Comparison of ENCODE assay signal across 17 mouse cellular contexts in the genomic region with DNA sequence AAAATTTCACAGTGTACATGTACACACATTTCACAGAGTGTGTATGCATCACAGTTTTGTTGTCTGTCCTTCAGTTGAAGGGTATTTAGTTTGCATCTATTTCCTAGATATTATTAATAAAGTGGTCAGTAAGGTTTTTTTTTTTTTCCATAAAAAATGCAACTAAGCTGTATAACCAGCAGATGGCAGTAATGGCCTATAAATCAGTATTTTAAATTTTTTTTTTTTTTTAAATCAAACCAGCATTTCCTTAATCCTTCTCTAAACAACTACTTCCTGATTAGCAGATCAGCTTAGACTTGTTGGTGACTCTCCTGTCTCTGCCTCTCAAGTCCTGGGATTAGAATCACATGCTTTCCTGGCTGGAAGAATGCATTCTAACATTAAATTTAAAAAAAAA. TPM values are rescaled to one million over a fixed set of nuclear protein-coding genes. Genes with fewer than 3 reads are reported as not detected.
A peak's percentile ranks its signal among the peaks of the same experiment; 100 is the strongest.
DNase-seq lines count a peak whose midpoint lies in the region; ATAC-seq and TF ChIP-seq lines count a peak whose summit lies in the region.
"Had no signal": no experiment of that assay in that cellular context is flagged by ENCODE, and none has a peak within 500 bp of the region (broad histone marks: within the 10 kb centered on the region; RNA-seq: fewer than 3 reads in every experiment).

No protein-coding gene starts in this region.

- H3K9me3 ChIP-seq in heart, postnatal 0 days (replicated peaks; ENCODE audit: control insufficient read depth, low read length), result 0 out of 2 replicates have a peak, but pooled peaks cover 3% of the 10 kb centered on the region
- H3K9me3 ChIP-seq in heart, embryonic 12.5 days (replicated peaks), result peaks cover 5% of the 10 kb centered on the region; the same call in 1 of the 2 replicates
- H3K9me3 ChIP-seq in lung, postnatal 0 days (ENCODE audit: low read length), result no peaks in the 10 kb centered on the region
- no peaks in the 10 kb centered on the region for H3K9me3 ChIP-seq in stomach, postnatal 0 days (ENCODE audit: control insufficient read depth, low read length)
- H3K9me3 ChIP-seq: embryonic facial prominence, embryonic 12.5 days; G1E had no signal

- intact Hi-C loops in heart, postnatal 36 days (cut with DNase I), result loop anchor here (2.0 to 10.0 kb wide), 2 partner anchors 234 to 404 kb away; no protein-coding TSS in a partner anchor

- H3K4me1 ChIP-seq in heart, postnatal 0 days (ENCODE audit: control insufficient read depth, insufficient read depth), result 0 out of 2 replicates have a peak, but pooled peaks cover 4% of the 10 kb centered on the region
- peaks cover 4% of the 10 kb centered on the region; the same call in 1 of the 2 replicates for H3K4me1 ChIP-seq in heart, embryonic 12.5 days (replicated peaks)
- H3K4me1 ChIP-seq in lung, postnatal 0 days (ENCODE audit: insufficient read depth, low read depth, low read length), result 0 out of 2 replicates have a peak, but pooled peaks cover under 1% of the 10 kb centered on the region
- no peaks in the 10 kb centered on the region for H3K4me1 ChIP-seq in lung, adult 2 months (ENCODE audit: control insufficient read depth, insufficient read depth, low read length)
- no peaks in the 10 kb centered on the region for H3K4me1 ChIP-seq in stomach, postnatal 0 days (replicated peaks; ENCODE audit: control insufficient read depth, insufficient read depth)
- H3K4me1 ChIP-seq: embryonic facial prominence, embryonic 12.5 days had no signal

- no peaks in the 10 kb centered on the region for H3K27me3 ChIP-seq in heart, postnatal 0 days (ENCODE audit: control insufficient read depth, insufficient read depth, low read length)
- no peaks in the 10 kb centered on the region for H3K27me3 ChIP-seq in heart, embryonic 12.5 days (replicated peaks)
- H3K27me3 ChIP-seq in lung, postnatal 0 days (replicated peaks; ENCODE audit: insufficient read depth, low read length), result no peaks in the 10 kb centered on the region
- H3K27me3 ChIP-seq in stomach, postnatal 0 days (ENCODE audit: control insufficient read depth, insufficient read depth, low read length), result no peaks in the 10 kb centered on the region

- peak; percentile 51 for DNase-seq in heart, postnatal 0 days (ENCODE audit: low spot score)
- peak; percentile 80 for DNase-seq in lung, postnatal 0 days (ENCODE audit: low spot score)
- no peak for DNase-seq in lung, adult 2 months
- peak; percentile 18 for DNase-seq in adipocyte (ENCODE audit: low spot score)
- no peak for DNase-seq in stomach, postnatal 0 days (ENCODE audit: low spot score)
- no peak for DNase-seq in heart, postnatal 36 days
- DNase-seq: heart, postnatal 10 days; kidney, adult 11 months; lung, postnatal 4 days; thymus, postnatal 4 days had no signal

- H3K9ac ChIP-seq in heart, postnatal 0 days (replicated peaks; ENCODE audit: low read depth, low read length), result no peak overlapping the region
- no peak overlapping the region for H3K9ac ChIP-seq in heart, embryonic 12.5 days
- H3K9ac ChIP-seq in lung, postnatal 0 days (replicated peaks; ENCODE audit: low read depth), result no peak overlapping the region
- no peak overlapping the region for H3K9ac ChIP-seq in stomach, postnatal 0 days (ENCODE audit: low read length)
- H3K9ac ChIP-seq: embryonic facial prominence, embryonic 12.5 days; limb, embryonic 12.5 days had no signal

- no peaks in the 10 kb centered on the region for H3K36me3 ChIP-seq in heart, postnatal 0 days (replicated peaks; ENCODE audit: control insufficient read depth, insufficient read depth, low read length)
- no peaks in the 10 kb centered on the region for H3K36me3 ChIP-seq in heart, embryonic 12.5 days
- H3K36me3 ChIP-seq in lung, postnatal 0 days (ENCODE audit: insufficient read depth, low read length), result no peaks in the 10 kb centered on the region
- no peaks in the 10 kb centered on the region for H3K36me3 ChIP-seq in stomach, postnatal 0 days (ENCODE audit: control insufficient read depth, insufficient read depth, low read length)
- H3K36me3 ChIP-seq: embryonic facial prominence, embryonic 12.5 days; G1E; limb, embryonic 12.5 days had no signal

- TF ChIP-seq EP300 in heart, postnatal 0 days (IDR thresholded peaks at IDR 0.05; ENCODE audit: low read depth), result no peak
- TF ChIP-seq EP300 in lung, postnatal 0 days (IDR thresholded peaks at IDR 0.05), result no peak
- TF ChIP-seq EP300 in stomach, postnatal 0 days (optimal IDR thresholded peaks at IDR 0.05), result no peak

- peak; percentile 26 for TF ChIP-seq CTCF in heart, postnatal 0 days (IDR thresholded peaks at IDR 0.05; ENCODE audit: low read depth)
- peak; percentile 43; the same call in 1 of the 2 replicates for TF ChIP-seq CTCF in lung, postnatal 0 days (IDR thresholded peaks at IDR 0.05)
- no peak for TF ChIP-seq CTCF in lung, adult 2 months (IDR thresholded peaks at IDR 0.05; ENCODE audit: insufficient read depth, low read length)
- TF ChIP-seq CTCF in stomach, postnatal 0 days (IDR thresholded peaks at IDR 0.05; ENCODE audit: low read depth), result peak; percentile 63

- no peak for ATAC-seq in heart, postnatal 0 days (ENCODE audit: insufficient read depth, low read depth)
- ATAC-seq in heart, embryonic 12.5 days (ENCODE audit: insufficient number of reproducible peaks, low FRiP score), result no peak
- ATAC-seq in lung, postnatal 0 days, result no peak
- no peak for ATAC-seq in stomach, postnatal 0 days (ENCODE audit: low FRiP score, low TSS enrichment)

- TF ChIP-seq POLR2A in lung, adult 2 months (IDR thresholded peaks at IDR 0.05; ENCODE audit: borderline replicate concordance, extremely low read depth, low read depth, low read length), result no peak

- no peak overlapping the region for H3K4me2 ChIP-seq in heart, postnatal 0 days (ENCODE audit: low read depth, low read length)
- no peak overlapping the region for H3K4me2 ChIP-seq in heart, embryonic 12.5 days
- no peak overlapping the region for H3K4me2 ChIP-seq in lung, postnatal 0 days (replicated peaks; ENCODE audit: low read depth, low read length)
- H3K4me2 ChIP-seq in stomach, postnatal 0 days (replicated peaks; ENCODE audit: low read depth), result no peak overlapping the region
- H3K4me2 ChIP-seq: embryonic facial prominence, embryonic 12.5 days; limb, embryonic 12.5 days had no signal

- no peak overlapping the region for H3K27ac ChIP-seq in heart, postnatal 0 days (ENCODE audit: low read depth)
- no peak overlapping the region for H3K27ac ChIP-seq in heart, embryonic 12.5 days (ENCODE audit: poor library complexity, severe bottlenecking)
- H3K27ac ChIP-seq in lung, postnatal 0 days (ENCODE audit: low read length), result no peak overlapping the region
- H3K27ac ChIP-seq in stomach, postnatal 0 days (replicated peaks), result no peak overlapping the region
- H3K27ac ChIP-seq: embryonic facial prominence, embryonic 12.5 days; limb, embryonic 12.5 days had no signal

- H3K4me3 ChIP-seq in heart, postnatal 0 days (ENCODE audit: low read depth, low read length), result no peak overlapping the region
- H3K4me3 ChIP-seq in heart, embryonic 12.5 days, result no peak overlapping the region
- H3K4me3 ChIP-seq in lung, postnatal 0 days (ENCODE audit: low read depth, low read length), result no peak overlapping the region
- H3K4me3 ChIP-seq in lung, adult 2 months (replicated peaks; ENCODE audit: extremely low read depth, low read depth, low read length), result no peak overlapping the region
- H3K4me3 ChIP-seq in stomach, postnatal 0 days (ENCODE audit: low read depth, low read length), result no peak overlapping the region
- H3K4me3 ChIP-seq: embryonic facial prominence, embryonic 12.5 days; limb, embryonic 12.5 days had no signal

RNA-seq across cellular contexts. Expression of a gene that starts 5.2 kb away (rescaled TPM):
- total RNA-seq in heart, postnatal 0 days (2014; rRNA removed; ENCODE audit: low replicate concordance), result not detected in 2 replicates
- polyA plus RNA-seq in heart, postnatal 0 days (2015; fragmentation: Nextera tagmentation; extraction: Ambion mirVana), result 0.11 TPM in 1 of 2 replicates, not detected in the other
- polyA plus RNA-seq in heart, embryonic 12.5 days (2016; fragmentation: Nextera tagmentation; extraction: Ambion mirVana), result 0.30 and 0.41 TPM in 2 replicates
- polyA plus RNA-seq in lung, postnatal 0 days (2015; fragmentation: Nextera tagmentation; extraction: Ambion mirVana), result 0.54 and 0.56 TPM in 2 replicates
- 0.08 and 0.09 TPM in 2 replicates for polyA plus RNA-seq in lung, adult 2 months (2012; rRNA removed)
- 0.04 TPM in 1 of 2 replicates, not detected in the other for polyA plus RNA-seq in stomach, postnatal 0 days (2015; fragmentation: Nextera tagmentation; extraction: Ambion mirVana)
- under 1 TPM in 1 of 2 experiments, not detected in 1; 0.08 TPM for total RNA-seq in heart, postnatal 36 days (2021)
- total RNA-seq: G1E; gastrocnemius, postnatal 4 days; monocyte, adult 5-6 weeks; neutrophil, adult 5-6 weeks had no signal
- polyA plus RNA-seq: G1E had no signal

Comparison
In these comparisons a context has a peak if more than half of its experiments do, and no peak if none do; other contexts are left out.
1. DNase-seq: peak in heart, postnatal 0 days (single experiment), lung, postnatal 0 days (single experiment) and adipocyte (single experiment); none in lung, adult 2 months (single experiment), stomach, postnatal 0 days (single experiment) and heart, postnatal 36 days (0 of 2).